Comparison of ENCODE assay signal across 13 mouse cellular contexts in the genomic region with DNA sequence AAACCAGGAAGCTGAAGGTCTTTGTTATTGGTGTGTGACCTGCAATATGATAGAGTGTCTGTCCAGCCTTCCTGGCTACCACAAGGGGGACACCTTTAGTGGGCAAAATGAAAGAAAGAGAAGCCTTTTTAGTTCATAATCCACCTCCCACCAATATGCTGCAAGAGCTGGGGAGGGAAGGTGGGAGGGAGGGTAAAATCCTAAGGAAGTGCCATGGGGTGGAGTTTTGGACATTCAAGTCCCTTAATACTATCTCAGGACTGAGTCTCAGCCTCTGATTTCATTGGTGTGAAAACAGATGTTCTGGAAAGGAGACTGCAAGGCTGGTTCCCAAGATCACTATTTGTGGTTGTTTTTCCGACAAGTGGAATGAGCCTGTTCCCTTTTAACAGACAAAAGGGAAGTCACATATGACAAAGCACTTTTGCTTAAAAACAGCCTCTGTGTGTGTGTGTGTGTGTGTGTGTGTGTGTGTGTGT. TPM values are rescaled to one million over a fixed set of nuclear protein-coding genes. Genes with fewer than 3 reads are reported as not detected.
A peak's percentile ranks its signal among the peaks of the same experiment; 100 is the strongest.
DNase-seq lines count a peak whose midpoint lies in the region; ATAC-seq and TF ChIP-seq lines count a peak whose summit lies in the region.
"Had no signal": no experiment of that assay in that cellular context is flagged by ENCODE, and none has a peak within 500 bp of the region (broad histone marks: within the 10 kb centered on the region; RNA-seq: fewer than 3 reads in every experiment).

No protein-coding gene starts in this region.

- DNase-seq in kidney, postnatal 14 days: no peak
- peak; percentile 80 for DNase-seq in MEL-GATA-1-ER (ENCODE audit: extremely low read depth, low read depth)
- DNase-seq in frontal cortex, postnatal 25 days (ENCODE audit: low spot score in 2 of 2): no peak
- DNase-seq in thymus, postnatal 10 days (ENCODE audit: low spot score in 2 of 2): no peak
- DNase-seq: adrenal gland, postnatal 36 days; lung, postnatal 14 days had no signal

- H3K27me3 ChIP-seq in kidney, embryonic 16.5 days (ENCODE audit: insufficient read depth, low read length): no peaks in the 10 kb centered on the region
- H3K27me3 ChIP-seq: hindbrain, embryonic 15.5 days; neural tube, embryonic 12.5 days had no signal

- H3K4me2 ChIP-seq in kidney, embryonic 16.5 days (replicated peaks; ENCODE audit: low read depth, low read length): no peak overlapping the region
- H3K4me2 ChIP-seq: hindbrain, embryonic 15.5 days; neural tube, embryonic 12.5 days had no signal

- H3K9me3 ChIP-seq in kidney, embryonic 16.5 days (ENCODE audit: low read length): no peaks in the 10 kb centered on the region
- H3K9me3 ChIP-seq: embryonic facial prominence, embryonic 10.5 days; hindbrain, embryonic 15.5 days; neural tube, embryonic 12.5 days had no signal

- ATAC-seq in kidney, embryonic 16.5 days (ENCODE audit: low FRiP score, low TSS enrichment): peak; percentile 54; the same call in 1 of the 2 replicates
- peak; percentile 95 for ATAC-seq in megakaryocyte, adult 5-6 weeks (ENCODE audit: poor library complexity, severe bottlenecking)
- ATAC-seq: forebrain, embryonic 16.5 days had no signal

- H3K36me3 ChIP-seq in kidney, embryonic 16.5 days (ENCODE audit: insufficient read depth, low read length): no peaks in the 10 kb centered on the region
- H3K36me3 ChIP-seq: embryonic facial prominence, embryonic 10.5 days; hindbrain, embryonic 15.5 days; neural tube, embryonic 12.5 days had no signal

- no peak overlapping the region for H3K4me3 ChIP-seq in kidney, embryonic 16.5 days (ENCODE audit: low read length)
- no peak overlapping the region for H3K4me3 ChIP-seq in bone marrow, adult 2 months (replicated peaks; ENCODE audit: control insufficient read depth, low read depth, low read length)
- H3K4me3 ChIP-seq: embryonic facial prominence, embryonic 10.5 days; hindbrain, embryonic 15.5 days; neural tube, embryonic 12.5 days had no signal

- no peaks in the 10 kb centered on the region for H3K4me1 ChIP-seq in kidney, embryonic 16.5 days (ENCODE audit: insufficient read depth, low read length)
- no peaks in the 10 kb centered on the region for H3K4me1 ChIP-seq in bone marrow, adult 2 months (ENCODE audit: control insufficient read depth, insufficient read depth, low read length)
- H3K4me1 ChIP-seq: embryonic facial prominence, embryonic 10.5 days; hindbrain, embryonic 15.5 days; neural tube, embryonic 12.5 days had no signal

- TF ChIP-seq POLR2A in bone marrow, adult 2 months (IDR thresholded peaks at IDR 0.05; ENCODE audit: borderline replicate concordance, control insufficient read depth, low read depth, low read length): no peak

- H3K27ac ChIP-seq in kidney, embryonic 16.5 days (ENCODE audit: low read length): peak overlapping the region; percentile 65; the same call in 1 of the 2 replicates
- H3K27ac ChIP-seq in bone marrow, adult 2 months (ENCODE audit: control insufficient read depth, insufficient read depth, low read depth, low read length, poor library complexity): peak overlapping the region; percentile 38; the same call in 1 of the 2 replicates
- H3K27ac ChIP-seq: embryonic facial prominence, embryonic 10.5 days; hindbrain, embryonic 15.5 days; neural tube, embryonic 12.5 days had no signal

- TF ChIP-seq CTCF in bone marrow, adult 2 months (IDR thresholded peaks at IDR 0.05; ENCODE audit: control insufficient read depth, insufficient read depth, low read length): no peak

- H3K9ac ChIP-seq in kidney, embryonic 16.5 days (replicated peaks; ENCODE audit: low read length): no peak overlapping the region
- H3K9ac ChIP-seq: hindbrain, embryonic 15.5 days; neural tube, embryonic 12.5 days had no signal

- WGBS in kidney, embryonic 16.5 days: 42% methylated on average over 1 of the region's 1 CpGs
- WGBS in bone marrow, adult 2 months: 8% methylated on average over 1 of the region's 1 CpGs

RNA-seq across cellular contexts. Expression of a gene that starts 25.9 kb away (rescaled TPM):
- 12.8 and 13.5 TPM in 2 replicates for polyA plus RNA-seq in kidney, embryonic 16.5 days (2015; fragmentation: Nextera tagmentation; extraction: Ambion mirVana)
- 3.2 and 3.8 TPM in 2 replicates for polyA plus RNA-seq in bone marrow, adult 2 months (2011; ENCODE audit: insufficient read depth, insufficient read length, low replicate concordance, missing spikeins)
- 19.3 and 23.5 TPM in 2 replicates for total RNA-seq in megakaryocyte, adult 5-6 weeks (2015)
- 24.6 and 30.6 TPM in 2 replicates for total RNA-seq in megakaryocyte, adult 5-6 weeks (2017)
